ENCODE assay signal across 8 mouse cellular contexts in genomic region chr15:89089248-89090051, GRCm38 (mm10). TPM values are rescaled to one million over a fixed set of nuclear protein-coding genes. Genes with fewer than 3 reads are reported as not detected.
A peak's percentile ranks its signal among the peaks of the same experiment; 100 is the strongest.
DNase-seq lines count a peak whose midpoint lies in the region; ATAC-seq and TF ChIP-seq lines count a peak whose summit lies in the region.

No protein-coding gene starts in this region.

- peak overlapping the region; percentile 50 for H3K4me3 ChIP-seq in cortical plate, adult 2 months (ENCODE audit: insufficient read depth, low read length)
- H3K4me3 ChIP-seq in hindbrain, postnatal 0 days (ENCODE audit: low read length), result peak overlapping the region; percentile 95
- H3K4me3 ChIP-seq in liver, embryonic 13.5 days (replicated peaks), result peak overlapping the region; percentile 96
- H3K4me3 ChIP-seq in neural tube, embryonic 15.5 days (replicated peaks), result peak overlapping the region; percentile 99

- H3K27ac ChIP-seq in cortical plate, adult 2 months (ENCODE audit: insufficient read depth, low read length), result peak overlapping the region; percentile 83
- H3K27ac ChIP-seq in hindbrain, postnatal 0 days, result peak overlapping the region; percentile 89
- H3K27ac ChIP-seq in liver, embryonic 13.5 days, result peak overlapping the region; percentile 85
- peak overlapping the region; percentile 84 for H3K27ac ChIP-seq in neural tube, embryonic 15.5 days (replicated peaks)

- H3K36me3 ChIP-seq in hindbrain, postnatal 0 days (ENCODE audit: insufficient read depth, low read length), result peaks cover 34% of the 10 kb centered on the region
- peaks cover 40% of the 10 kb centered on the region for H3K36me3 ChIP-seq in liver, embryonic 13.5 days
- peaks cover 57% of the 10 kb centered on the region for H3K36me3 ChIP-seq in neural tube, embryonic 15.5 days

- H3K9me3 ChIP-seq in hindbrain, postnatal 0 days (ENCODE audit: low read length), result no peaks in the 10 kb centered on the region
- no peaks in the 10 kb centered on the region for H3K9me3 ChIP-seq in liver, embryonic 13.5 days (replicated peaks)
- H3K9me3 ChIP-seq in neural tube, embryonic 15.5 days (replicated peaks), result no peaks in the 10 kb centered on the region

- no peaks in the 10 kb centered on the region for H3K27me3 ChIP-seq in hindbrain, postnatal 0 days (ENCODE audit: insufficient read depth, low read length)
- no peaks in the 10 kb centered on the region for H3K27me3 ChIP-seq in liver, embryonic 13.5 days
- no peaks in the 10 kb centered on the region for H3K27me3 ChIP-seq in neural tube, embryonic 15.5 days (replicated peaks)

- peak overlapping the region; percentile 96 for H3K9ac ChIP-seq in hindbrain, postnatal 0 days (replicated peaks; ENCODE audit: low read length)
- H3K9ac ChIP-seq in liver, embryonic 13.5 days, result peak overlapping the region; percentile 95
- peak overlapping the region; percentile 97 for H3K9ac ChIP-seq in neural tube, embryonic 15.5 days (replicated peaks)

- 4% methylated on average over 63 of the region's 68 CpGs for WGBS in hindbrain, postnatal 0 days
- 2% methylated on average over 68 of the region's 68 CpGs for whole genome bisulfite sequencing in liver, embryonic 13.5 days (ENCODE audit: insufficient replicate concordance)
- 4% methylated on average over 68 of the region's 68 CpGs for WGBS in neural tube, embryonic 15.5 days

- TF ChIP-seq CTCF in cortical plate, adult 2 months (IDR thresholded peaks at IDR 0.05; ENCODE audit: extremely low read depth, insufficient read depth, low read length), result no peak
- TF ChIP-seq CTCF in hindbrain, postnatal 0 days (IDR thresholded peaks at IDR 0.05; ENCODE audit: low read depth), result no peak

- DNase-seq in frontal cortex, adult 2 months (ENCODE audit: extremely low spot score in 1 of 2, low spot score in 1 of 2), result no peak
- peak; percentile 21 to 31 for DNase-seq in B cell, adult 2 months
- DNase-seq in hindbrain, postnatal 0 days (ENCODE audit: low spot score), result no peak
- DNase-seq in liver, embryonic 13.5 days, result peak; percentile 18
- no peak for DNase-seq in left cerebral cortex, adult 9 months (ENCODE audit: low spot score in 2 of 2)

- H3K4me1 ChIP-seq in cortical plate, adult 2 months (ENCODE audit: control insufficient read depth, insufficient read depth, low read length), result peaks cover 2% of the 10 kb centered on the region
- H3K4me1 ChIP-seq in hindbrain, postnatal 0 days (ENCODE audit: insufficient read depth, low read length), result peaks cover 8% of the 10 kb centered on the region; the same call in 1 of the 2 replicates
- H3K4me1 ChIP-seq in liver, embryonic 13.5 days (replicated peaks), result peaks cover 24% of the 10 kb centered on the region
- peaks cover 31% of the 10 kb centered on the region for H3K4me1 ChIP-seq in neural tube, embryonic 15.5 days

- ATAC-seq in frontal cortex, adult (ENCODE audit: low TSS enrichment), result peak; percentile 33; the same call in 1 of the 2 replicates
- peak; percentile 57 for ATAC-seq in hindbrain, postnatal 0 days
- ATAC-seq in liver, embryonic 13.5 days (ENCODE audit: low read depth), result peak; percentile 70
- ATAC-seq in neural tube, embryonic 15.5 days (ENCODE audit: low FRiP score), result peak; percentile 67

- no peak for TF ChIP-seq POLR2A in cortical plate, adult 2 months (IDR thresholded peaks at IDR 0.05; ENCODE audit: extremely low read depth, insufficient read depth, low read length)

- peak overlapping the region; percentile 99 for H3K4me2 ChIP-seq in hindbrain, postnatal 0 days (ENCODE audit: low read depth, low read length)
- peak overlapping the region; percentile 95 for H3K4me2 ChIP-seq in liver, embryonic 13.5 days
- peak overlapping the region; percentile 97 for H3K4me2 ChIP-seq in neural tube, embryonic 15.5 days

RNA-seq across cellular contexts. Expression of gene Selenoo, which starts 0.6 kb away (rescaled TPM):
- polyA plus RNA-seq in frontal cortex, adult 2 months (2012; rRNA removed), result 33.1 and 38.3 TPM in 2 replicates
- polyA plus RNA-seq in cortical plate, adult 2 months (2012; rRNA removed), result 37.1 and 38.5 TPM in 2 replicates
- total RNA-seq in hindbrain, postnatal 0 days (2014; rRNA removed), result 50.1 and 54.7 TPM in 2 replicates
- polyA plus RNA-seq in hindbrain, postnatal 0 days (2015; fragmentation: Nextera tagmentation; extraction: Ambion mirVana), result 20.4 and 21.9 TPM in 2 replicates
- polyA plus RNA-seq in liver, embryonic 13.5 days (2015; fragmentation: Nextera tagmentation; extraction: Ambion mirVana), result 6.4 and 7.1 TPM in 2 replicates
- polyA plus RNA-seq in neural tube, embryonic 15.5 days (2015; fragmentation: Nextera tagmentation; extraction: Ambion mirVana), result 16.9 and 19.7 TPM in 2 replicates

RNA-seq across cellular contexts. Expression of gene Trabd, which starts 14.5 kb away (rescaled TPM):
- 24.3 and 25.8 TPM in 2 replicates for polyA plus RNA-seq in frontal cortex, adult 2 months (2012; rRNA removed)
- 18.5 and 19.9 TPM in 2 replicates for polyA plus RNA-seq in cortical plate, adult 2 months (2012; rRNA removed)
- total RNA-seq in hindbrain, postnatal 0 days (2014; rRNA removed), result 39.1 and 47.8 TPM in 2 replicates
- 26.1 and 26.2 TPM in 2 replicates for polyA plus RNA-seq in hindbrain, postnatal 0 days (2015; fragmentation: Nextera tagmentation; extraction: Ambion mirVana)
- 16.4 and 16.6 TPM in 2 replicates for polyA plus RNA-seq in liver, embryonic 13.5 days (2015; fragmentation: Nextera tagmentation; extraction: Ambion mirVana)
- polyA plus RNA-seq in neural tube, embryonic 15.5 days (2015; fragmentation: Nextera tagmentation; extraction: Ambion mirVana), result 38.2 and 44.9 TPM in 2 replicates

RNA-seq across cellular contexts. Expression of gene Panx2, which starts 29.9 kb away (rescaled TPM):
- polyA plus RNA-seq in frontal cortex, adult 2 months (2012; rRNA removed), result 91.8 and 100 TPM in 2 replicates
- 105 and 116 TPM in 2 replicates for polyA plus RNA-seq in cortical plate, adult 2 months (2012; rRNA removed)
- 17.9 and 26.5 TPM in 2 replicates for total RNA-seq in hindbrain, postnatal 0 days (2014; rRNA removed)
- polyA plus RNA-seq in hindbrain, postnatal 0 days (2015; fragmentation: Nextera tagmentation; extraction: Ambion mirVana), result 8.3 and 9.9 TPM in 2 replicates
- not detected in 2 replicates for polyA plus RNA-seq in liver, embryonic 13.5 days (2015; fragmentation: Nextera tagmentation; extraction: Ambion mirVana)
- polyA plus RNA-seq in neural tube, embryonic 15.5 days (2015; fragmentation: Nextera tagmentation; extraction: Ambion mirVana), result 8.7 and 10.1 TPM in 2 replicates

RNA-seq across cellular contexts. Expression of gene Tubgcp6, which starts 33.5 kb away (rescaled TPM):
- polyA plus RNA-seq in frontal cortex, adult 2 months (2012; rRNA removed), result 37.4 and 39.8 TPM in 2 replicates
- polyA plus RNA-seq in cortical plate, adult 2 months (2012; rRNA removed), result 31.8 and 34.1 TPM in 2 replicates
- 50.0 and 54.7 TPM in 2 replicates for total RNA-seq in hindbrain, postnatal 0 days (2014; rRNA removed)
- 10.6 and 11.5 TPM in 2 replicates for polyA plus RNA-seq in hindbrain, postnatal 0 days (2015; fragmentation: Nextera tagmentation; extraction: Ambion mirVana)
- 6.5 and 6.7 TPM in 2 replicates for polyA plus RNA-seq in liver, embryonic 13.5 days (2015; fragmentation: Nextera tagmentation; extraction: Ambion mirVana)
- polyA plus RNA-seq in neural tube, embryonic 15.5 days (2015; fragmentation: Nextera tagmentation; extraction: Ambion mirVana), result 14.4 and 14.8 TPM in 2 replicates

RNA-seq across cellular contexts. Expression of gene Hdac10, which starts 39.0 kb away (rescaled TPM):
- polyA plus RNA-seq in frontal cortex, adult 2 months (2012; rRNA removed), result 24.9 and 28.9 TPM in 2 replicates
- polyA plus RNA-seq in cortical plate, adult 2 months (2012; rRNA removed), result 31.3 and 36.0 TPM in 2 replicates
- 23.5 and 27.1 TPM in 2 replicates for total RNA-seq in hindbrain, postnatal 0 days (2014; rRNA removed)
- polyA plus RNA-seq in hindbrain, postnatal 0 days (2015; fragmentation: Nextera tagmentation; extraction: Ambion mirVana), result 19.0 and 19.8 TPM in 2 replicates
- polyA plus RNA-seq in liver, embryonic 13.5 days (2015; fragmentation: Nextera tagmentation; extraction: Ambion mirVana), result 10.2 TPM in 2 replicates
- polyA plus RNA-seq in neural tube, embryonic 15.5 days (2015; fragmentation: Nextera tagmentation; extraction: Ambion mirVana), result 25.1 and 31.9 TPM in 2 replicates

Comparison
In these comparisons a context has a peak if more than half of its experiments do, and no peak if none do; other contexts are left out.
1. DNase-seq: peak in B cell, adult 2 months (2 of 2) and liver, embryonic 13.5 days (single experiment); none in frontal cortex, adult 2 months (0 of 2), hindbrain, postnatal 0 days (single experiment) and left cerebral cortex, adult 9 months (0 of 2).
2. Peak in every context shown above with its lines, with median percentiles within 50 percentile points of each other: ATAC-seq, H3K27ac ChIP-seq, H3K4me3 ChIP-seq, H3K4me2 ChIP-seq and H3K9ac ChIP-seq.